Mouse (Mus musculus): ENCODE measurements around the gene Olfr723.
"Not testable (repeated sequence)": the region's sequence is repeated elsewhere in the genome, so short reads cannot be mapped to it uniquely, and the experiment has no call there.

Gene Olfr723

DNA sequence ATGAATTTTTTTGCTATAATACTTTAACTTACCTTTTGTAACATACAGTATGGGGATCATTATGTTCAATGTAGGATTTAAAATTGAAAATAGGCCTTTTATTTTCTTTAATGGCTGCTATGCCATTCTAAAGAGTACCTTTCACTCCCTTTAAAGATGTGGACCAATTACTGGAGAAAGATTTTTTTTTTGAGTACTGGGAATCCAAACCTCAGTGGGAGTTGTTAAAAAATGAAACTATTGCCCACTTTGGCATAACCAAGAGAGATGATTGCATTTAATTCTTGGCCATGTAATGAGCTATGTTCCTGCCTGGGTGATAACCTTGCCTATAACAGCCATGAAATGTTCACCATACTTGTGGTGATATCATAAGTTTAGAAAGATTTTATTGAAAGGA lies at the start of gene Olfr723:
Gene Olfr723 (minus strand): TSS at position 101 of the 400 bp plus-strand sequence.
- DNase-seq (ENCODE audit: low spot score), result not testable (repeated sequence)

DNA sequence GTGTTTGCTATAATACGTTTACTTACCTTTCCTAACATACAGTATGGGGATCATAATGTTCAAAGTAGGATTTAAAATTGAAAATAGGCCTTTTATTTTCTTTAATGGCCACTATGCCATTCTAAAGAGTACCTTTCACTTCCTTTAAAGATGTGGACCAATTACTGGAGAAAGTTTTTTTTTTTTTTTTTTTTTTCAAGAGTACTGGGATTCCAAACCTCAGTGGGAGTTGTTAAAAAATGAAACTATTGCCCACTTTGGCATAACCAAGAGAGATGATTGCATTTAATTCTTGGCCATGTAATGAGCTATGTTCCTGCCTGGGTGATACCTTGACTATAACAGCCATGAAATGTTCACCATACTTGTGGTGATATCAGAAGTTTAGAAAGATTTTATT lies 31.6 kb upstream of the Olfr723 start, which contains the start of gene Olfr724:
Gene Olfr724 (minus strand): TSS at position 101 of the 400 bp plus-strand sequence.
- DNase-seq (ENCODE audit: low spot score), result not testable (repeated sequence)

DNA sequence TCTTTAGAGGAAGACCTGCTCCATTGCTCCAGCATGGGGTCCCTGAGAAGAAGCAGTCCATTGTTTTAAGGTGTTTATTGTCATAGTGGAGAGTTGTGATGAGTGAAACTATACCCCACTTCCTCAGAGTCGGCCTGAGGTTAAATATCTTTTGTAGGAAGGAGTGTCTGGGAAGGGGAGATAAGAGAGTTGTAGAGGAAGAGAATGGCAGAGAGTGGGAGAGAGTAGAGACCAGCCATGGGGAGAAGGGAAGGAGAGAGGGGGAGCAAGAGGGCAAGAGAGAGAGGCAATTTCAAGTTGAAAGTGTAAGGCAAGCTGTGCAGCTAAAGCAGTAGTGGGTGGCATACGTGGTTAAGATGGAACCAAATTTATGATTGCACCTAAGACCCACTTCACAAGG lies 24.3 kb upstream of the Olfr723 start:
- DNase-seq (ENCODE audit: low spot score), result no peak

DNA sequence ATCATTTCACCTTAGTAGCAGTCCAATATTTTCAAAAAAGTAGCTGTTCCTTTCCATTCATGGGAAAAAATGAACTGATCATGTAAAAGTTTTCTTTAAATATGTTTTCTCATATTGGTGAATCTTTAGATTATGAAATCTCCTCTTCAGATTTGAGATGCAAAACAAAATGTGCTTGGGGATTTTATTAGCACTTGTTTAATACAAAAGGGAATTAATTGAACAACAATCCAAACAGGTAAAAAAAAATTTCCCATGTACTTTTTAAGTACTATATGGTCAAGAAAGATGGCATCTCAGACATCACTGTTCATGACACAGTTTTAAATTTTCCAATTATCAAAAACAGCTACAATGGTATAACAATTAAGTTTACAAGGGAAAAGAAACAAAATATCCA lies 29.7 kb downstream of the Olfr723 start, which contains the start of gene Olfr722:
Gene Olfr722 (minus strand): TSS at position 101 of the 400 bp plus-strand sequence.
- no peak for DNase-seq (ENCODE audit: low spot score)
